Mouse (Mus musculus) induced T-regulatory cell, adult 2 months (primary cell): Measurements from ENCODE around the gene Arhgef17.
A peak's percentile ranks its signal among the peaks of the same experiment; 100 is the strongest.

Source experiments
- DNase-seq: peaks from one replicate; pipeline ENCODE4 v3.0.0-alpha.2; 2012; ENCODE audit warnings: low read depth

Arhgef17 gene

DNA sequence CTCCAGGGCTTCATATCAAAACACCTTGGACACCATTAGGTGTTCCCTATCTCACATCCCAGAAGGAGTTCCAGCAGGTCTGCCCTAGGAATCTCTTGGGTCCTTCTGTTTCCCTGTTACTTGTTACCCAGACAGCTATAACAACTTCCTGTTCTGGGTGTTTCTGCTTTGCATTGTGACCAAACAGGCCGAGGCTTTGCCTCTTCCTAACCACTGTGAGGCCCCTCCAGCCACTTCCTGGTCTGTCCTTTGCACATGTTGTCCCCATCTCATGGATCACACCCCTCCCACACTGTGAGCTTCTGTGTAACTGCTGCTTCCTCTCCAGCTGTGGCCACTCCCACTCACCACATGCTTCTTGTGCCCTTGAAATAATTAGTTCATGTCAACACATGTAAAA lies 86.5 kb downstream of the Arhgef17 start:
- DNase-seq = peak; percentile 60

DNA sequence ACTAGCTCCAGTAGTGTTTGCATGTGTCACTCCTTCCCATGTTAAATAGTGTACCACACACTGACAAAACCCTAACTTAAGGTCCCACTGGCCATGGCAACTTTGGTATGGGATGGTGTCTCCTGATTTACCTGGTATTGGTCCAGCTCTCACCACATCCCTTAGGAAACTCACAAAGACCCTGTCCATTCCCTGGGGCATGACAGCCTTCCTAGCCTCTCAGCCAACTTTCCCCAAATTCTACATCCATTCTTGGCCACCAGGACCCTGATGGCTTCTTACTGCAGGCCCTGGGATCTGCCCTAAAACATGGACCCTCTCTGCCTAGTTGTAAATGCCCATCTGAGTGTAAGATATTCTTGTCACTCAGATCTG lies 86.9 kb downstream of the Arhgef17 start:
- DNase-seq = no peak

DNA sequence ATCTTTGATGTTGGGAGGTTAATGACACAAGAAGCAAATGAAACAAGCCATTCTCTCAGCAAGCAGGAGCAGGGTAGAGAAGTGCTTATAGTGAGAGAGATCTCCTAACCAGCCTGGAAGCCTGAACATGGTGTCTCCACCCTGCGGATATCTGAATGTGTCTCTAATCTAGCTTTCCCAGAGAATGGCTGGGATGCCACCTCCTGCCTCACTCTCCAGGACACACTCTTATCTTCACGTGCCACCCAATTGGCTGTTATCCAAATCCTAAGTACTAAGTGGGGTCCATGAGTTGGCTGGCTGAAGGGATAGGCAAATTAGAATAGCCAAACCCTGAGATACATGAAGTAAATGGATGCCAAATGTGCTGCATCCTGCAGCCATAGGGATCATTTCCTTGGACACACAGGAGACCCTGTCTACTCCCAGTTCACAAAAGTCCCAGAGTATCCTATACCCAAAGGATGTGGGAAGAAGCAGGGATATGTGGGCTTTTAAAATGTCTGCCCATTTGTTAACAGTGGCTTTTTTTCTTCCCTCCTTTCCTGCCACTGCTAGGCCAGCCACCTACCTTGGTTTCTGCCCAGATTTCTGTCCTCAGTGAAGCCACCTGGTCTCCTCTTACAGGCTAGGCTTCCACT lies 87.4 kb downstream of the Arhgef17 start:
- no peak for DNase-seq

DNA sequence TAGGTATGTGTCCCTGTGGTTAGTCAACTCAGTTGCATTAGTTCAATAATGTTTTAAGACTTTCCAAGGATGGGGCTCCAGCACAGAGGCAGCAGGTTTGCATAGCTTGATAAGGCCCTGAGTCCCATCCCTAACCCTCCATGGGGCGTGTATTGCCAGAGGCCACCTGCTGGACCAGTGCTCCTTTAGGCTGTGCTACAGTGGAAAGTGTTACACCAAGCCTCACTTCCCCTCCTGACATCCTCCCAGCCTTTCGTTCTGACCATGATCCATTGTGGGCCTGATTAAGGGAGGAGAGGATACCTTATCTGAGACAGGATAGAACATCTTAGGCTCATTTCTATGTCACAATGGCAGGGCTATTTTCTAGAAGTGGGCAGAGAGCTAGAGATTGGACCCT lies 88.0 kb downstream of the Arhgef17 start:
- no peak for DNase-seq

DNA sequence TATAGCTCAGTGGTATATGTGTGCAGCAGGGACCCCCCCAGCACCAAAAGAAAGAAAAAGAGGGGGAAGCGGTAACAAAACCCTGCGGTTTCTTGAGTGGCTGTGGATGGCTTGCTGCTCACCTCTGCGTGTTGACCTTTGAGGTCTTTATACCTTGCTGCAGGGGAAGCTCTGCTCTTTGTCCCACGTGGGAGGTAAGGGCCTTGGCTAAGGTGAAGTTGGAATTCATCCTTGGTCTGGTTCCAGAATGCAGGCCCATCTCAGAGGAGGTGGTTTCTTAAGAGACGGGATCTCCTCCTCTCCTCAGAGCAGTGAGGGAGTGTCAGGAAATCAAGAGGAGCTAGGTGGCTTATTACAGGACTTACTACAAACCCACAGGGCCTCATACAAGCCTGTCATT lies 89.7 kb downstream of the Arhgef17 start:
- no peak for DNase-seq

DNA sequence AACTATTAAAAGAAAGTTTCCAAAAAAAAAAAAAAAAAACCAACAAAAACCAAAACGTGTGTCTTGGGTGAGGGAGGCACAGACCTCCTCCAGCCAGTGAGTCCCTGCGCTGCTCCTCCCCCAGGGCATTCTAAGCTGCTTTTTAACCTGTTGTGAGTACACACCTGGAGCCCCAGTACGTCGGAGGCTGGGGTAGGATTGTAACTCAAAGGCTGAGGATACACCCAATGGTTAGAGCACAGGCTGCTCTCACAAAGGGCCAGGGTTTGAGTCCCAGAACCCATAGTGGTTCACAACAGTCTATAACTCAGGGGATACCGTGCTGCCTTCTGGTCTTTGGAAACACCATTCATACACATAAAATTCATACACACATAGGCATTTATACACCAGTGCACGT lies 90.3 kb downstream of the Arhgef17 start:
- DNase-seq = no peak

DNA sequence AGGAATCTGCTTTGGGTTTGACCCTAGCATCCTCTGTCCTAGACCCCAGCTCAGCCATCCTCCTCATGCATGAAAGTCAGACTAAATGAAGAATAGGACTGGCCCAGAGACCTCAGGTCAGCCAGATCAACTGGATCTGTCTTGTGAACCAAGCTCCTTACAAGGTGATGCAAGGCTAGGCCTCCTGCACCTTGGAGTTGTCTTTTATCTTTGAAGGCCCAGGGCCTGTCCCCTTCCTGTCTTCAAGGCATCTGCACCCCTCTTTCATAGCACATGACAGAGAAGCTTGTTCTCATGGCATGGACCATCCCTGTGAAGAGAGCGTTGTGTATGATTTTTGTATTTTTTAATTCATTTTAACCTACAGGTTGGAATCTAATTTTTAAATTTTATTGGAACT lies 91.0 kb downstream of the Arhgef17 start:
- no peak for DNase-seq

DNA sequence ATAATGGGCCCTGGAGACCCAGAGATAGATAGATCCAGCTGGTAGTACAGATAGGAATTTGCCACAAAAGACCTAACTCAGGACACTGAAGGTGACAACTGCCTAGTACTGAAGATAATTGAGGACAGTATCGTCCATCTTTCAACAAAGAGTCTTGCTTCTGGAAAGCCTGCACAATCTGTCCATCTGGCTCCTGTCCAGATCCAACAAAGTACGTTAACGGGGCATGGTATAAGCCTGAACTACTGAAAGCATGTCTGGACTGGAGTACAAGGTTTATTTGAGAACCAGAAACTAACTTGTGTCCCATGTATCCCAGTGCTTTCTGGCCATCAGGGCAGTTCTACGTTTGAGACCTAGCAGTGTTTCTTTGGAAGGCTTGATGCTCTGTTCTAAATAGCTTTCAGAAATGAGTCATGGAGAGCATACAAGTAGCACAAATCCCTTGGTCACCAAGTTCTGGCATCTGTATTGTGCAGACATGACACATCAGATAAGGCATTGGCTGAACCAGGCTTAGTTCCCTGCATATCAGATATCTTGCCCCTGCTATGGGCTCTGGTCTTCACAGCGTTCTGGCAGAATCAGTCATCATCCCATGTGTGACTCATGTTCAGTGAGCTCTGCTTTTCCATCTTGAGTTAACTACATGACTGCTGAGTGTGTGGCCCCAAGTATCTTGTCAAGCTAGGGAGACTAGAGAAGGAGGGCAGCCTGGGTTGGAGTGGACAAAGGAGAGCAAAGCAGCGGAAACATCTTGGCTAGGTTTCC lies 92.1 kb downstream of the Arhgef17 start:
- DNase-seq = no peak

DNA sequence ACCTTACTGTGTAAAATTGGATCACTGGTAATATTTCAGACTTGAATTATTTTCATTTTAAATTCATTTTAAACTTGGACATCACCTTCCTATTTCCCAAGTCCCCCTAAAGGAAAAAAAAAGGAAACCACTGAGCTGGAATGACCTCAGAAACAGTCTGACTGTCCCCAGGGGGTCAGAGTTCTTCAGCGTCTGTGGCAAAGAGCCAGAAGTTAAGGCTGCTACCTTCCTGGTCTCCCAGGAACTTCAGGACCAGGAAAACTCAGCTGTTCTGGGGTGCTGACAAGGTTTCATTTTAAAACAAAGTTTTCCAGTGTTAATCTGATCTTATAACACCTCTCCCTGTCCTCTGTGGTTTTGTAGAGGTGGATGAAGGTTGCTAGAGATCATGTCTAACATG lies 94.2 kb downstream of the Arhgef17 start:
- DNase-seq = no peak

DNA sequence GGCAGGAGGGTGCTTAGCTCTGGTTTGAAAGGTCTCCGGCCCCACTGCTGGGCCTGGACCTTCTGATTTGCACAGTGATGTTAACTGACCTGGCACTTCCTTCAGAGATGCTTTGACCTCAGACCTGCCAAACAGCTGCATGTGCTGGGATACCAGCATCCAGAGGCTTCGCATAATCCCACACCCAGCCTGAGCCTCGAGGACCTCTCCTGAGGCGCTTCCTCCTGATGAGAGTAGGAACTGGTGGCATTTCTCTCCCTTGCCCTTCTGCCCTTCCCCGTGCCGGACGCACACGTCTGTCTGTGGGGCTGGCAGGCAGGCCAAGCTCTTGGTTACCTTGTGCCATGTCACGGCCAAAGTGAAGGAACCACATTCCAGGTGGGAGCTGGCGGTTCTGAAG lies 95.2 kb downstream of the Arhgef17 start:
- DNase-seq = no peak

DNA sequence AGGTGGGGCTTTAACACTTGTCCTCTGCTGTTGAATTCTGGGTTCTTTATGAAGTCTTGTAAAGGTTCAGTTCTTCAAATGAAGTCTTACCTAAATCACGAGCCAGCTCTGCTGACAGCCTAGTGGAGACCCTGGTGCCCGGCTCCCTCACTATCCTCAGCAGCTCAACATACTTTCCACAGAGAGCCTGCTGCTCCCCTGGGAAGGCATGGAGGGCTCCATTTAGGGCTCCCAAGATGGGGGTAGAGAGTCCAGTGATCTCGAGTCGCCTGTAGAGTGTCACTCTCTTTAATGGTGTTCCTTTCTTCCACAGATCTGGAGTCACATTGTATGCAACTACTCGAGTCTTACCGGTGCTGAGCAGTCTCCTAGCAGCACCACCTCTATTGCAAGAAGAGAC lies 96.2 kb downstream of the Arhgef17 start:
- DNase-seq = no peak

DNA sequence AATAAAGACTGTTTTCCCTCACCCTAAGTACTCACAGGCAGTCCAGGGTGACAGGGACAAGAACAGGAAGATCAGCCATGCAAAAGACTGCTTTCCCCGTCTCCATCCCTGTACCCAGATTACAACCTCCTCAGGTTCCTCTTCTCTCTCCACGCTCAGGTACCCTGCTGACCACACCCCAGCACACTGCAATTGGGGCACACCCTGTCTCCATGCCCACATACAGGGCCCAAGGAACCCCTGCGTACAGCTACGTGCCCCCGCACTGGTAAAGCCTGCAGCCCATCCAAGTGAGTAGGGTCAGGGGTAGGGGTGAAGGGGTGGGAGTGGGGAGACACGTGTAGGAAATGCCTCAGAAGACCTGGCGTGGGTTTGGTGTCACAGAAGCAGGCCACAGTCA lies 96.7 kb downstream of the Arhgef17 start:
- no peak for DNase-seq

DNA sequence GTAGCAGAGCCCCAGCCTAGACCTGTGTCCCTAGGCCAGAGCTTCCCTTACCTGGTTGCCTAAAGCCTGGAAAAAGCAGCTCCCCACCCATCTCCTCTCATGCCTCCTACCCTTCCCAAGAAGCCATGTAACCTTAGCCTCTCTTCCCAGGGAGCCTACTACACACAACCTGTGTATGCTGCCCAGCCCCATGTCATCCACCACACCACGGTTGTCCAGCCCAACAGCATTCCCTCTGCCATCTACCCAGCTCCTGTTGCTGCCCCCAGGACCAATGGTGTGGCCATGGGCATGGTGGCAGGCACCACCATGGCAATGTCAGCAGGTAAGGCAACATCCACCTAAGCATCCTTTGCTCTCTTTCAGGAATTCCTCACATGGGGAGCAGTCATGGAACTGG lies 98.0 kb downstream of the Arhgef17 start:
- DNase-seq = no peak

DNA sequence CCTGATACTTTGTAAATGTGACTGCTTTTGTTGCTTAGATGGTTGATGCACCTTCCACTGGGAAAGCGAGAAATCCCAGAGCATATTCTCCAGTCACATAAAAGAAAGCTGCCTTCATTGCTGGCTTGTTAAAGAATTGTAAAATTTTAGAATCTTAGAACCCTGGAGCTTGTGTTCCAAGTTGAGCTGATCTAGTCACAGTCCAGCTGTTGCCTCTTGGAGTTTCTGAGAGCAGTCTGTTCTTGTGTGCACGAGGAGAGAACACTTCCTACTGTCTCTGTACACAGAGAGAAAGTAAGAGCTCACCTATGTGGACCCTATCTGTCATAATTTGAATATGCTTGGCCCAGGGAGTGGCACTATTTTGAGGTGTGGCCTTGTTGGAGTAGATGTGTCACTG lies 103.4 kb downstream of the Arhgef17 start:
- DNase-seq = no peak

DNA sequence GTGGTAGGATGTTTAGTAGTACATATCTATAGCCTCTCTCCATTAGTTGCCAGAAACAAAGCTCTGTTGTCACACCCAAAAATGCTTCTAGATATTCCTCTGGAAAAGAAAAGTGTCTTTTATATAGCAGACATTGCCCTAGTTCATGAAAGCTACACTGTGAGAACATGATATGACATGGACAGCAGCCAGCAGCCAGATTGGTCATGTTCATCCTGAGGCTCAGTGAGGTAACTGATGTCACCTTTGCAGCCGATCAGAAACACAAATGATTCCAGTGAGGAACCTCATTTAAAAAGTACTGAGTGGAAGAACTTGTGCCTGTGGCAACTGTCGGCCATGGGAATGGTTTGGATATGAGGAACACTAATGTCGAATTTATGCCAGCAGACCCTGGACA lies 107.2 kb downstream of the Arhgef17 start:
- DNase-seq = no peak
